15 mouse cellular contexts compared by ENCODE assay signal in the genomic region with DNA sequence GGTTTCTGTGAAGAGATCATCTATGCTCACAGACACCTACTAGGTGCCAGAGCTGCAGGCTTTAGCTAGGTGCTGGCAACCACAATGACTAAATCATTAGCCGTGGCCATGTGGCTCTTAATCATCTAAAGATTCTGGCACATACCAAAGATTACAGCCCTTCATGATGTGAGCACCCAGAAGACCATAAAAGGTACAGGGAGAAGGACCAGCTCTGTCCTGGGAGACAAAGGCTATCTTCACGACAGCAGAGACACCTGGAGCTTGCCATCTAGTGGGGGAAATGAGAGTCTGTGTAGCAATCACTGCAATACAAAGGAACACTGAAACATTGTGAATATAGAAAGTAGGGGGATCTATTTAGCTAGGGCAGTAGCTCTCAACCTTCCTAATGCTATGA.
A peak's percentile ranks its signal among the peaks of the same experiment; 100 is the strongest.
DNase-seq lines count a peak whose midpoint lies in the region; ATAC-seq and TF ChIP-seq lines count a peak whose summit lies in the region.
"Had no signal": no experiment of that assay in that cellular context is flagged by ENCODE, and none has a peak within 500 bp of the region (broad histone marks: within the 10 kb centered on the region; RNA-seq: fewer than 3 reads in every experiment).

No protein-coding gene starts in this region.

- no peak overlapping the region for H3K9ac ChIP-seq in liver, postnatal 0 days (replicated peaks)
- no peak overlapping the region for H3K9ac ChIP-seq in liver, embryonic 11.5 days (ENCODE audit: low read depth, low read length)
- H3K9ac ChIP-seq: hindbrain, embryonic 12.5 days; neural tube, embryonic 13.5 days had no signal

- no peaks in the 10 kb centered on the region for H3K9me3 ChIP-seq in liver, postnatal 0 days (ENCODE audit: low read length)
- H3K9me3 ChIP-seq in liver, embryonic 11.5 days (ENCODE audit: control insufficient read depth, low read length) = no peaks in the 10 kb centered on the region
- H3K9me3 ChIP-seq: hindbrain, embryonic 12.5 days; limb, embryonic 10.5 days; midbrain, embryonic 10.5 days; neural tube, embryonic 13.5 days had no signal

- TF ChIP-seq EP300 in liver, postnatal 0 days (IDR thresholded peaks at IDR 0.05; ENCODE audit: low read depth) = no peak

- no peak overlapping the region for H3K4me2 ChIP-seq in liver, postnatal 0 days (ENCODE audit: low read depth, low read length)
- H3K4me2 ChIP-seq in liver, embryonic 11.5 days = no peak overlapping the region
- H3K4me2 ChIP-seq: hindbrain, embryonic 12.5 days; neural tube, embryonic 13.5 days had no signal

- no peaks in the 10 kb centered on the region for H3K27me3 ChIP-seq in liver, postnatal 0 days (ENCODE audit: insufficient read depth, low read length)
- no peaks in the 10 kb centered on the region for H3K27me3 ChIP-seq in liver, embryonic 11.5 days (replicated peaks; ENCODE audit: control insufficient read depth, insufficient read depth, low read length)

- DNase-seq in frontal cortex, postnatal 14 days (ENCODE audit: low spot score in 2 of 2) = no peak
- no peak for DNase-seq in liver, postnatal 0 days
- no peak for DNase-seq in liver, embryonic 11.5 days (ENCODE audit: low spot score)
- peak; percentile 38 for DNase-seq in NIH3T3 (ENCODE audit: low read depth)
- DNase-seq in mesoderm, embryonic 11.5 days (ENCODE audit: low read depth, low spot score) = peak; percentile 16
- no peak for DNase-seq in layer of hippocampus, postnatal 14 days (ENCODE audit: low spot score in 2 of 2)
- DNase-seq: heart, adult 11 months; kidney, adult 9 months; layer of hippocampus, adult 9-11 months; thymus, postnatal 25 days had no signal

- no peaks in the 10 kb centered on the region for H3K36me3 ChIP-seq in liver, postnatal 0 days (replicated peaks; ENCODE audit: insufficient read depth, low read length)
- no peaks in the 10 kb centered on the region for H3K36me3 ChIP-seq in liver, embryonic 11.5 days (ENCODE audit: control insufficient read depth, insufficient read depth, low read length)
- H3K36me3 ChIP-seq: hindbrain, embryonic 12.5 days; limb, embryonic 10.5 days; midbrain, embryonic 10.5 days; neural tube, embryonic 13.5 days had no signal

- no peaks in the 10 kb centered on the region for H3K4me1 ChIP-seq in liver, postnatal 0 days (ENCODE audit: insufficient read depth)
- no peaks in the 10 kb centered on the region for H3K4me1 ChIP-seq in liver, embryonic 11.5 days (replicated peaks; ENCODE audit: control insufficient read depth, insufficient read depth, low read length)

- peak; percentile 64; the same call in 1 of the 2 replicates for ATAC-seq in frontal cortex, adult (ENCODE audit: low TSS enrichment)
- no peak for ATAC-seq in liver, postnatal 0 days
- ATAC-seq in liver, embryonic 11.5 days (replicated peaks; ENCODE audit: low FRiP score) = no peak

- H3K27ac ChIP-seq in liver, postnatal 0 days (ENCODE audit: low read depth) = no peak overlapping the region
- H3K27ac ChIP-seq in liver, embryonic 11.5 days (ENCODE audit: low read depth, low read length) = no peak overlapping the region
- H3K27ac ChIP-seq: hindbrain, embryonic 12.5 days; limb, embryonic 10.5 days; midbrain, embryonic 10.5 days; neural tube, embryonic 13.5 days had no signal

- H3K4me3 ChIP-seq in liver, postnatal 0 days (ENCODE audit: low read depth, low read length) = no peak overlapping the region
- H3K4me3 ChIP-seq in liver, embryonic 11.5 days (ENCODE audit: low read depth, low read length) = no peak overlapping the region
- H3K4me3 ChIP-seq: hindbrain, embryonic 12.5 days; limb, embryonic 10.5 days; midbrain, embryonic 10.5 days; neural tube, embryonic 13.5 days had no signal

- peak; percentile 20; the same call in 1 of the 2 replicates for TF ChIP-seq CTCF in liver, postnatal 0 days (IDR thresholded peaks at IDR 0.05; ENCODE audit: low read depth)

- 33% methylated on average over 2 of the region's 2 CpGs for WGBS in liver, postnatal 0 days (ENCODE audit: insufficient replicate concordance)
- 34% methylated on average over 2 of the region's 2 CpGs for WGBS in liver, embryonic 11.5 days

Comparison
In these comparisons a context has a peak if more than half of its experiments do, and no peak if none do; other contexts are left out.
1. DNase-seq: peak in NIH3T3 (single experiment) and mesoderm, embryonic 11.5 days (single experiment); none in frontal cortex, postnatal 14 days (0 of 2), liver, postnatal 0 days (single experiment), liver, embryonic 11.5 days (single experiment) and layer of hippocampus, postnatal 14 days (0 of 2).